ENCODE assay signal across 28 mouse cellular contexts in the genomic region with DNA sequence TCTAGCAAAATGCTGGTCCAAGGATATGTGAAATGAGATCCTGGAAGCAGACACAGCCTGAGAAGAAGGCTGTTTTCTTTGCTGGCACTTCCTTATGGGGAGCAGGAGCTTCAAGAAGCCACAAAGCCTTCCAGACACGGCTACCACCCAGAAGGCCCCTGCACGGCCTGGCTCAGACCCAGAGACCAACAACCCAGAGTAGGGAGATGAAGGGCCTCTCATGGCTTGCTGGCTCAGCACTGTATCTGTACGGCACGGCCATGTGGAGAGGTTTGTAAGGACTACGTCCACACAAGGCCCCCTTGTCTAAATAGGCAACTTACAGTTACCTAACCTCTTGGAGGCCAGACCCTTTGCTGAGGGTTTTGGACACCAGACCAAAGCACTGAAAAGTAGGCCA. TPM values are rescaled to one million over a fixed set of nuclear protein-coding genes. Genes with fewer than 3 reads are reported as not detected.
A peak's percentile ranks its signal among the peaks of the same experiment; 100 is the strongest.
DNase-seq lines count a peak whose midpoint lies in the region; ATAC-seq lines count a peak whose summit lies in the region.
"Had no signal": no experiment of that assay in that cellular context is flagged by ENCODE, and none has a peak within 500 bp of the region (broad histone marks: within the 10 kb centered on the region; RNA-seq: fewer than 3 reads in every experiment).

No protein-coding gene starts in this region.

- no peak overlapping the region for H3K4me2 ChIP-seq in limb, embryonic 13.5 days (replicated peaks)
- H3K4me2 ChIP-seq in limb, embryonic 15.5 days: no peak overlapping the region
- H3K4me2 ChIP-seq: hindbrain, embryonic 12.5 days; intestine, embryonic 15.5 days; liver, embryonic 12.5 days; midbrain, embryonic 12.5 days; neural tube, embryonic 13.5 days had no signal

- H3K9me3 ChIP-seq in limb, embryonic 13.5 days: no peaks in the 10 kb centered on the region
- no peaks in the 10 kb centered on the region for H3K9me3 ChIP-seq in limb, embryonic 10.5 days (replicated peaks)
- H3K9me3 ChIP-seq in limb, embryonic 15.5 days: no peaks in the 10 kb centered on the region
- H3K9me3 ChIP-seq: G1E; hindbrain, embryonic 12.5 days; intestine, embryonic 15.5 days; liver, embryonic 12.5 days; midbrain, embryonic 12.5 days; neural tube, embryonic 13.5 days had no signal

- 70% methylated on average over 5 of the region's 5 CpGs for WGBS in limb, embryonic 13.5 days
- WGBS in limb, embryonic 10.5 days: 91% methylated on average over 5 of the region's 5 CpGs
- 53% methylated on average over 5 of the region's 5 CpGs for WGBS in limb, embryonic 15.5 days

- peak; percentile 55; the same call in 1 of the 2 replicates for ATAC-seq in limb, embryonic 13.5 days (ENCODE audit: low FRiP score, low read depth)
- ATAC-seq in limb, embryonic 15.5 days (ENCODE audit: insufficient number of reproducible peaks, low FRiP score, low TSS enrichment, low read depth): peak; percentile 74
- ATAC-seq: forebrain, embryonic 16.5 days; hindbrain, postnatal 0 days; intestine, embryonic 15.5 days; liver, embryonic 12.5 days; liver, postnatal 0 days had no signal

- H3K27me3 ChIP-seq in limb, embryonic 13.5 days: no peaks in the 10 kb centered on the region
- no peaks in the 10 kb centered on the region for H3K27me3 ChIP-seq in limb, embryonic 10.5 days (ENCODE audit: low read depth, poor library complexity, severe bottlenecking)
- H3K27me3 ChIP-seq in limb, embryonic 15.5 days: no peaks in the 10 kb centered on the region
- H3K27me3 ChIP-seq: hindbrain, embryonic 12.5 days; intestine, embryonic 15.5 days; liver, embryonic 12.5 days; midbrain, embryonic 12.5 days; neural tube, embryonic 13.5 days had no signal

- DNase-seq in gastrocnemius, adult 18-20 months (ENCODE audit: low spot score): peak; percentile 26
- no peak for DNase-seq in gastrocnemius, postnatal 10 days
- no peak for DNase-seq in limb, embryonic 10.5 days (ENCODE audit: low spot score)
- DNase-seq in lung, postnatal 4 days: peak; percentile 33 to 64
- no peak for DNase-seq in lung, postnatal 25 days (ENCODE audit: low spot score)
- no peak for DNase-seq in thymus, postnatal 25 days
- DNase-seq: adrenal gland, adult 8-10 months; cerebellum, adult 2 months; cerebellum, postnatal 25 days; gastrocnemius, postnatal 14 days; heart, adult 2 months; heart, postnatal 36 days; kidney, adult 2 months; layer of hippocampus, postnatal 36 days; liver, postnatal 0 days had no signal

- H3K36me3 ChIP-seq in limb, embryonic 13.5 days: peaks cover 39% of the 10 kb centered on the region
- peaks cover 70% of the 10 kb centered on the region for H3K36me3 ChIP-seq in limb, embryonic 10.5 days
- peaks cover 20% of the 10 kb centered on the region for H3K36me3 ChIP-seq in limb, embryonic 15.5 days
- H3K36me3 ChIP-seq: G1E; intestine, embryonic 15.5 days had no signal

- peaks cover 37% of the 10 kb centered on the region for H3K4me1 ChIP-seq in limb, embryonic 13.5 days
- H3K4me1 ChIP-seq in limb, embryonic 10.5 days: no peaks in the 10 kb centered on the region
- H3K4me1 ChIP-seq in limb, embryonic 15.5 days: peaks cover 33% of the 10 kb centered on the region
- H3K4me1 ChIP-seq: intestine, embryonic 15.5 days; liver, embryonic 12.5 days; midbrain, embryonic 12.5 days had no signal

- H3K4me3 ChIP-seq in limb, embryonic 13.5 days: no peak overlapping the region
- H3K4me3 ChIP-seq in limb, embryonic 10.5 days: no peak overlapping the region
- H3K4me3 ChIP-seq in limb, embryonic 15.5 days: no peak overlapping the region
- H3K4me3 ChIP-seq: erythroblast, embryonic 14.5 days; heart, adult 2 months; hindbrain, embryonic 12.5 days; intestine, embryonic 15.5 days; liver, embryonic 12.5 days; midbrain, embryonic 12.5 days; neural tube, embryonic 13.5 days had no signal

- no peak overlapping the region for H3K9ac ChIP-seq in limb, embryonic 13.5 days
- H3K9ac ChIP-seq in limb, embryonic 15.5 days: no peak overlapping the region
- H3K9ac ChIP-seq: hindbrain, embryonic 12.5 days; intestine, embryonic 15.5 days; liver, embryonic 12.5 days; liver, postnatal 0 days; midbrain, embryonic 12.5 days; neural tube, embryonic 13.5 days had no signal

- H3K27ac ChIP-seq in limb, embryonic 13.5 days: peak overlapping the region; percentile 58; the same call in 1 of the 2 replicates
- H3K27ac ChIP-seq in limb, embryonic 10.5 days: no peak overlapping the region
- H3K27ac ChIP-seq in limb, embryonic 15.5 days: peak overlapping the region; percentile 69
- H3K27ac ChIP-seq: heart, adult 2 months; hindbrain, embryonic 12.5 days; hindbrain, postnatal 0 days; intestine, embryonic 15.5 days; kidney, postnatal 0 days; liver, embryonic 12.5 days; midbrain, embryonic 12.5 days; neural tube, embryonic 13.5 days had no signal

RNA-seq across cellular contexts. Expression of a gene that starts 45.1 kb away (rescaled TPM):
- 100 to 1,000 TPM; 330 to 339 TPM for total RNA-seq in gastrocnemius, adult 18-20 months (2021)
- 100 to 1,000 TPM; 271 to 282 TPM for total RNA-seq in gastrocnemius, postnatal 10 days (2021)
- 33.3 and 35.3 TPM in 2 replicates for polyA plus RNA-seq in limb, embryonic 13.5 days (2015; fragmentation: Nextera tagmentation; extraction: Ambion mirVana)
- 24.9 and 32.1 TPM in 2 replicates for polyA plus RNA-seq in limb, embryonic 10.5 days (2016; fragmentation: Nextera tagmentation; extraction: Ambion mirVana)
- polyA plus RNA-seq in limb, embryonic 15.5 days (2015; fragmentation: Nextera tagmentation; extraction: Ambion mirVana): 35.3 and 36.1 TPM in 2 replicates
- total RNA-seq: megakaryocyte, adult 5-6 weeks had no signal

Comparison
In these comparisons a context has a peak if more than half of its experiments do, and no peak if none do; other contexts are left out.
1. DNase-seq: peak in gastrocnemius, adult 18-20 months (single experiment) and lung, postnatal 4 days (2 of 2); none in gastrocnemius, postnatal 10 days (single experiment), limb, embryonic 10.5 days (single experiment), lung, postnatal 25 days (single experiment) and thymus, postnatal 25 days (single experiment).